Mouse (Mus musculus): ENCODE measurements around the gene Rgs10.

Rgs10 gene

DNA sequence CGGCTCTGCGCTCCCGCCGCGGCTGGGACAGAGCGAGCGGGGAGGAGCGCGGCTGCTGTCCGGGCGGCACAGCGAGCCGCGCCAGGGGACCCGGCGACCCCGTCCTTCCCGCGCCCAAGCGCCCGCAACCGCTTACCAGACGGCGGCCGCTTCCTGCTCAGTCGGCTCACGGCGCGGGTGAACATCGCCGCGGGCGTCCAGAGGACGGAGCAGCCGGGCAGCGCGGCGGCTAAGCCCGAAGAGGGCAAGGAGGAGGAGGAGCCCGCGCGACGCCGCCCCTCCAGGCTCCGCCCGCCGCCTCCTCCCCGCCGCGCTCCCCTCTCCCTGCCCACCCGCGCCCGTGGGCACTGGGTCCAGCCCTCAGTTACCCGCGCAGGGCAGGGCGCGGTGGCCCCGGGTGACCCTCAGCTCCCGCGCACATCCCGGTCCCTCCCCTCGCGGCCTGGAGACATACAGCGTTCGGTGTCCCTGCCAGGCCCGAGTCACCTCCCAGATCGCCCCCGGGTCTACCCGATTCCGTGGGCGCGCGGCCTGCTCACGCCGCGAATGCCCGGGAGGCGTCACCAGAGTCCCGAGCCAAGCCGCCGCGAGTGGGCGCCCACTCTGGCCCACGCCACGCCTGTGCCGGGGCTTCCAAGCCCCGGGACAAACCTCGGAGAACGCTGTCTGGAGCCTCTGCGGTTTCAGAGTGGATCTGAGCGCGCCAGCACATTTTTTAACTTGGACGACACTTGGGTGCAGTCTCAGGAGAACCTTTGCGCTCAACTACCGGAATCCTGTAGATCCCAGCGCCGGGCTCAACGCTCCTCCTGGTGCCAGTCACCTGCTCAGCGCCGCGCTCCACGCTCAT is at the start of gene Rgs10:
Rgs10 (minus strand) TSS at position 829 of the 850 bp plus-strand sequence.
- peak; percentile 58 for DNase-seq (ENCODE audit: low spot score)

DNA sequence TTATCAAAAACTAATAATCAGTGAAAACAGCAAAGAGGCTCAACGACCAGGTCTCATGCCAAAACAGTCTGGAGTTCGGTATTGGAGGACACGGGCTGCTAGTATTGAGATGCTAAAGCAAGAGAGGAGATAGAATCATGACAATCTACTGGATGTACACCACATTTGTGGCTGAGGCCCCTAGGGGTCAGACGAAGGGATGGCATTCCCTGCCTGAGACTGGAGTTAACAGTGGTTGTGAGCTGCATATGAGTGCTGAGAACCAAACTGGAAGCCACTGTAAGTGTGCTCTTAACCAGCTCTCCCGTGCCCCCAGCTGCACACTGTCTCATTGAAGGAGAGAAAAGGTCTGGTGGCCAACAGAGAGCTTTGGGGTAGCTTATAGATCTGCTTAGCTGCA is 43.8 kb upstream of the Rgs10 start:
- DNase-seq (ENCODE audit: low spot score): no peak

DNA sequence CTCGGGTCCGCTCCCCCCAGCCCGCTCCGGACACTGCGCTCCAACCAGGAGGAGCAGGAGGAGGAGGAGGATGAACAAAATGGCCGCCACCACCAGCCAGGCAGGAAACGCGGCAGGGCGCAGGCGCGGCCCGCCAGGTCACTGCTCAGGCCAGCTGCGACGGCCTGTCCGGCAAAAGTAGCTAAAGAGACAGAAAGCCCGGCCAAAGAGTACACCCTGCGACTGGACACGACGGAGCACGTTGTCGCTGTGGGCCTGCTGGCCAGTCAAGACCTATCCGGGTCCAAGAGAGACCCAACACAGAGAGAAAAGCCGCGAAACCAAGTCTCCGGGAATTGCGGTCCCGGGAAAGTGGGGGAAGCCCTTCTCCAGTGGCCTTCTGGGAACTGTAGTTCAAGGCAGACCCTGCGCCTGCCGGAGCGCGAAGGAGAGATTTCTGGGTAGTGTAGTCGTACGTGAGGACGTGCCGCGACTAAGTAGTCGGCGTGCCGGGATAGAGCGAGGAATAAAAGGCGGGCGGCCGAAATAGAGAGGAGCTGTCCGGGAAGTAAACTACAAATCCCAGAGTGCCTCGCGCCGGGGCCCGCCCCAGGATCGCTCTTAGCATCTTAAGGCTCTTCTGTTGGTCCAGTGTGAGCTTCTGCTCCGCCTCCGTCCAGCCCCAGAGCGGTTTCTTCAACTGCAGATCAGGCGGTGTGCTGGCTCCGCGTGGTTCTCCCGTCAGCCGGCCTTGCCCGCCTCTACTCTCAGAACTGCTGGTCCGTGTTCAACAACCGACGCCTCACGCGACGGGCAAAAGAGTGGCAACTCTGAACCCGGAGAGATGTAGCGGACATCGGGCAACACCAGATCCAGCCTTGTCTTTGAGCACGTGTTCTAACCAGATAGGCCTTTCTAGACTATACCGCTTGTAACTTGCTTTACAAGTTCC is 43.0 kb upstream of the Rgs10 start, which contains the start of gene Tial1:
Tial1 (minus strand) TSS at position 433 of the 931 bp plus-strand sequence.
- DNase-seq (ENCODE audit: low spot score): peak; percentile 98

DNA sequence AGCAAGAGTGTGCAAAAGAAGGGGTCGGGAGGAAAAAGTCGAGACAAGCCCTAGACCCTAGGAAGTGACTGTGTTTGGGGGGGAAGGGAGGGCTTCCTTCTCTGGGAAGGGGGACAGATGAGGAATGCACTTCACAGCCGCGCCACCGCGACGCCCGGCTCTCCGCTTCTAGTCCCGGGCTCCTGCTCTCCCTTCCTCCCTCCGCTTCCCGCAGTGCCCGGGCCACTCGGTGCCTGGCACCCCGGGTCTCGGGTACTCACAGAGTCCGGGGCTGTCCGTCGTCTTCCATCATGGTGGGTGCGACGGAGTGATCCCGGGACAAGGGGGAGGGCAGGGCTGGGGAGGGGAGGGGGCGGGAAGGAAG is 42.3 kb upstream of the Rgs10 start:
- DNase-seq (ENCODE audit: low spot score): no peak

DNA sequence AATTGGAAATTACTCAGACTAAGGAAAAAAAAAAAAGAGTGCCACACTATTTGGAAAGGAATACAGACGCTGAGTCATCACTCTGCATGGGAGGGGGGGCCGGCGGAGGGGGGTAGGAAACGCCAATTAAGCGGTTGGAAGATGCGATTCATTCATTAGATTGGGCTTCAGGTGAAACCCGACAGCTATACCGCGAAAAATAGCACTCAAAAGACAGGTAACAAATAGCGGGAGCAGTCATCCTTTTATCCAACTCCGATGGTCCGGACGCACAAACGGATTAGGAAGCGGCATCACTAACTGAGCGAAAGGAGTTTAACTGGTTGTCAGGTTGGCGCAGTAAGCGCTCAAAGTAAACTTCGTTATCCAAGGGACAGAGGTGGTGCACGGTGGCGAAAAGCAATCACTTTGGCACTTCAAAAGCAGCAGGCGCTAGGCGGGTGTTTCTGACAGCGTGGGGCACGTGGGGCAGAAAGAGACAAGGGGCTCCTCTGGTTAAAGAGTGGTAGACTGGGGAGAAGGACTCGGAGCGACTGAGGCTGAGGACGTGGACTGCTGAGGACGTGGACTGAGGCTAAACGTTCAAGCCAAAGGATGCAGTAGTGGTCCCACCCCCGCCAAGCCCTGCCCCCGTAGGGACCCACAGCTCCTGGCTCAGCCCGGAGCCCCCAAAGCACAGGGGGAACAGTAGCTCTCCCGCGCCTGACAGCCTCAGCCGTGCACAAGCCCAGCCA is 41.7 kb upstream of the Rgs10 start:
- DNase-seq (ENCODE audit: low spot score): peak; percentile 21

DNA sequence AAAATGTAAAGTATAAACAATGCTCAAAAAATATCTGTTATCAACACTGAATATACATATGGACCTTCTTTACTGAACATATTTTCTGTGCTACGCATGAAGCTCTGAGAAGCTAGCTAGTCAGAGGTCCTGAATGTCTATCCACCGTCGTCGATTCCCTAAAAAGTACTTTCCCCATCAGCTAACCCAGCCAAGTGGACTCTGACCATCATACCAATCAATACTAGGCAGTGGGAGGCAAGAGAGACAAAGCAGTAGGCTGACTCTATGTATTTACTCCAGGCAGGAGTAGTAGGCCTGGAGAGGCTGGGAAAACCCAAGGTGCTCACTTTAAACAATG is 41.2 kb upstream of the Rgs10 start:
- DNase-seq (ENCODE audit: low spot score): no peak

DNA sequence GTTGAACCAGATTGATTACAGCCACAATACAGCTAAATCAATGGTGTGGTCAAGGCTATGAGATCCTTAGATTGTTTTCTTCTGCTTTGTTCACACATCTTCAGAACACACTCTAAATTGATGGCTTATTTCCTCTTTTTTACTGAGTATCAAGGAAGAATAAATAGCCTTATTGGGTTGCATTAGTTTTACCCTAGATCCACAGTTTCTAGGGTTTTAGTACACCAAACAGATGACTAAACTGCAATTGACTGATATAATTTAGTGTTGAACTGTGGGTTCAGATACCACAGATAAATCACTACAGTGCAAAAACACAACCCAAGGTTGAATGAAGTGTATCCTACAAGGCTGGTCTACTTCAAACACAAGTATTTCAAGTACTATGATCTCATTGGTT is 39.5 kb upstream of the Rgs10 start:
- DNase-seq (ENCODE audit: low spot score): no peak

DNA sequence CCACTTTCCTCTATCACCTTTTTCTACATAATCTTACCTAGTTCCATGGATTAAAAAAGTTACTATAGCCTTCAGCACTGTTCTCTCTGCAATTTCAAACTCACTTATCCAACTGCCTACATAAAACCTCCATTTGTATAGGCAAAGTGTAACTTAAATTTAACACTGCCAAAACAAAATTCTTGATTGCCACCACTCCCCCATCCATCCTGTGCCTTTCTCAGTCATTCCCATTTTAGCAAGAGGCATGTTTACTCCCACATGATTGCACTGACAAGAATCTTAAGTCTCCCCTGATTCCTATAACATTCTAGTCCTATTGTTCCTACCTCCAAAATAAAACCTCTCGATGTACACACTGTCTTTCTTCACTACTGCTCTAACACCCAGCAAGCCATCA is 34.2 kb upstream of the Rgs10 start:
- DNase-seq (ENCODE audit: low spot score): no peak

DNA sequence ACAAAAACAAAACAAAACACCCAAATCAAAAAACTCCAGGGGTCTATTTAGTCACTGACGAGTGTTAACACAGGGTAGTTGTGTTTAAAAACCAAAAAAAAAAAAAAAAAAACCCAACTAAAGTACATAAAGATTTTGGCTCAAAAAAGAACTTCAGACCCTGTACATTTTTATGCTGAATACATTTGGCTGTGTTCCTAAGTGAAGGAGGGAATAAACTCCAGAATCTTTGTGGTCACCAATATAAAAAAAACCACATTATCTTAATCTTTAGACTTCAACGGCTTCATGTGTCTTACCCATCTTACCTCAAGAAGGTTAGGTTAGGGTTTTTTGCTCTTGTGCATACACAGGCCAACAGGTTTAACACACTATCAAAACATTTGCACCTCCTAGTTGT is 22.0 kb upstream of the Rgs10 start:
- no peak for DNase-seq (ENCODE audit: low spot score)

DNA sequence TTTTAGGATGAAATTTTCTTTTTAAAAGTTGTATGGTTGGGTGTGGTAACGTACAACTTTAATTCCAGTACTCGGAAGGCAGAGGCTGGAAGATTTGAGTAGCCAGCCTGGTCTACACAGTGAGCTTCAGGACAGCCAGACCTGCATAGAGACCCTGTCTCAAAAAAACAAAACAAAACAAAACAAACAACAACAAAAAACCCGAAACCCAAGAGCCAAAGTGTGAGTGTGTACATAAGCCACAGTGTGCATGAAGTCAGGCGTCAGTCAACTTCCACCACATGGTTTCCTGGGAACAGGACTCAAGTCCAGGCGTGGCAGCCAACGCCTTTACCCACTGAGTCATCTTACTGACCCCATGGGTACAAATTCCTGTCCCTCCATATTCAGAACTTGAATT is 20.7 kb upstream of the Rgs10 start:
- no peak for DNase-seq (ENCODE audit: low spot score)

DNA sequence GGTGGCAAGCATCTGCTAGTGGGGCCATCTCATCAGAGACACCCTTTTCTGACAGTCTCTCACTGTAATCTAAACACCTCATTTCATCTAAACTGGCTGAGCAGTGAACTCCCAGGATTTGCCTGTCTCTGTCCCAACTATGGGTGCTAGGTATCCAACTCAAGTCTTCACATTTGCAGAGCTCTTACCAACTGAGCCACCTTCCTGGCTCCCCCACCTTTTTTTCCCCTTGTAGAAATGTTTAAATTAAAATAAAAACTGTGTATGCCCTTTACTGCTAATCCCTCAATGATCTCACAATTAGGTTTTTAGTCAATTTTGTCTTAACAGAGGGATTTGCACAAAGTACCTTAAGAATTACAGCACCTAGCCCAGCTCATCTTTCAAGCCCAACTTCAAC is 19.6 kb upstream of the Rgs10 start:
- no peak for DNase-seq (ENCODE audit: low spot score)

DNA sequence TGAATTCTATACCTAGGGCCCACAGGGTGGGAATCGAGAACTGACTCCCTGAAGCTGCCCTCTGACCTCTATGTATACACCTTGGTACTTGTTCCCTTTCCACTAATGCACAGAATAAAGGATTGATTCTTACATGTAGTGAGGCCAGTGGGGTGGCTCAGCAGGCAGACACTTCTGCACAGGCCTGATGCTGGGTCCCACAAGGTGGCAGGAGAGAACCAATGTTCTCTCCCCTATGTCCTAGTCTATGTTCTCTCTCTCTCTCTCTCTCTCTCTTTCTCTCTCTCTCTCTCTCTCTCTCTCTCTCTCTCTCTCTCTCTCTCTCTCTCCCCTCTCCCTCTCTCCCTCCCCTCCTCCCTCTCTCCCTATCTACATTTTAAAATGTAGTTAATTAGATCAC is 14.7 kb upstream of the Rgs10 start:
- DNase-seq (ENCODE audit: low spot score): no peak

DNA sequence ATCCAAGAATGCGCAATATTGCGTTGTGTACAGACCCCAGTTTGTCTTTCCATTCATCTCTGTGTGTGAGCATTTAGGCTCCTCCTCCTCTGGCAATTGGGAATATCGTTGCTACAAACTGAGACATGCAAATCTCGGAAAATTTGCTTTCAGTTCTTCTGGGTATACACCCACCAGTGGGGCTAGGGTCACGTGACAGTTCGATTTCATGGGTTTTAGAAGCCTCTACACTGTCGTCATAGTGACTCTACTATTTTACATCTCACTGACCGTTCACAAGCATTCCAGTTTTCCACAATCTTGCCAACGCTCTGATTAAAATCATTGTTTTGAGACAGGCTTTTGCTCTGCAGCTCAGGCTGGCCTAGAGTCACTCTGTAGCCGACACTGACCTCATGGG is 14.0 kb upstream of the Rgs10 start:
- no peak for DNase-seq (ENCODE audit: low spot score)

DNA sequence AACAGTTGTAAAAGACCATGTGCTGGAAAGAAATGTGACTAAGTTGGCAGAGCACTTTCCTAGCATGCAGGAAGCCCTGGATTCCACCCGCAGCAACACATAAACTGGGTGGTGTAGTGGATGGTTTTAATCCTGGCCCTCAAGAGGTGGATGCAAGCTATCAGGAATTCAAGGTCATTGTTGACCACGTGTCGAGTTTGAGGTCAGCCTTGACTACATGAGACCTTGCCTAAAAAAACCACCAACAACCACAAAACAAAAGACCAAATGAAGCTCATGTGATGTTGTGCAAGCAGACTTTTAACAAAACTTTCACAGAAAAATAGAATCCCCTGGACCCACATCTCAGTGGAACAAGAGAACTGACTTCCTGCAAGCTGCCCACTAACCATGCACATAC is 3.9 kb upstream of the Rgs10 start:
- DNase-seq (ENCODE audit: low spot score): no peak

DNA sequence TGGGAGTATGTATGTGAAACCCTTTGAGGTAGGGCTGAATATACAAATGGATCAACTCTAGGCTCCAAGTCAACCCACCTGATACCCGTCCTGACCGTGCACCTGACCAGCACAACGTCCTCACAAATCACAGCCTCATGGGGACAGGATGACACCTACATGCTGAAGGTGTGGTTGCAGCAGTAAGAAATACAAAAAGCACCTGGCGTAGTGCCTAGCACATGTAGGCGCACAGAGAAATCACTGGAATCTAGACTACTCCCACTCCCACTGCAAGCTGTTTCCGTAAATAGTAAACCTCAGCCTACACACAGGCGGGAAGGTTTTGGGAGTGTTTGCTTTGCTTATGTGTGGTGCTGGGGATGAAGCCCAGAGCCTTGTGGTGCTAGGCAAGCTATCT is 3.1 kb upstream of the Rgs10 start:
- DNase-seq (ENCODE audit: low spot score): no peak

DNA sequence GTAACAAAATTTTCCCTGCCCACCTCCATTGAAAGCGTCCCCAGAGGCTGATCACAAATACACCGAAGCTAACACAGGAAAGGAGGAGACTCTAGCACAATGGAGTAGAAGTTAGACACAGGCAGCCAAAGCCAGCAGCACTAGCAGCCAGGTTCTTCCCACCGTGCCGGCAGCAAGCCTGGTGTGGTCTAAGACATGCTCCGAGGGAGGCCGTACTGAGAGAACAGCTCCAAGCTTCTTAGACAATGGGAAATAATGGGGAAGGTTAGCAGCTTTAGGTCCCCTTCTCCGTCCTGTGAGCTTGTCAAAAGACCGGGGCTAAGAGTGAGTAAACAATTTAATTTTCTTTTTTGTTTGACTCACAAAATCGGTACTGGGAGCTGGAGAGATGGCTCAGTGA is 1.1 kb upstream of the Rgs10 start:
- DNase-seq (ENCODE audit: low spot score): no peak

DNA sequence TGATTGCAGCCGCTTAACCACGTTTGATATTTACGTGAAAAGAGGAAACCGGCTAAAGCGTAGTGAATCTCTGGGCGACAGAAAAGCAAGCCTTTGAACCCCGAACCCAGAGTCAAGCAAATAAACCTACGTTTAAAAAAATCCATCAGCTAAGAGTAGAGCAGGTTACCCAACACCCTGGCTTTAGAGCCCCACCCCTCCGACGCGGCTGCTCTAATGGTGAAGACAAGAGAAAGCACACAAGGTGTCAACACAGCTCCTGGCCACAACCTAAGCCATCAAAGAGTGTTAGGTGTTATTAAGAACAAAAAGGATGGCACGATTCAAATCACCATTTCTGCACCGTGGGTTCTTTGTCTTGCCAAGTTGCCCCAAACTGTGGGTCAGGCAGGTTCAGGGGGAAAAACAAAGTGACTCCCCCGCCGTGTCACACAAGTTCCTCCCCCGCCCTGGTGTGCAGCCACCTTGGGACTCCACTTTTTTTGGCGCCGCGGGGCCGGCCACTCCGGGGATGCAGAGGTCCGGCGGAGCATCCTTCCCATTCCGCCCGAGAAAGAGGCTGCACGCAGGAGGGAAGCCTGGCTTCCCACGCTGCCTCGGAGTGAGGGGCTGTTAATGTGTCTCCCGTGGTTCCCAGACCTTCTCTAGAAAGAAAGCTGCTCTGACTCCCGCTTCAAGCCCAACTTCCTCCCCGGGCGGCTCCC is 1.2 kb downstream of the Rgs10 start:
- no peak for DNase-seq (ENCODE audit: low spot score)

DNA sequence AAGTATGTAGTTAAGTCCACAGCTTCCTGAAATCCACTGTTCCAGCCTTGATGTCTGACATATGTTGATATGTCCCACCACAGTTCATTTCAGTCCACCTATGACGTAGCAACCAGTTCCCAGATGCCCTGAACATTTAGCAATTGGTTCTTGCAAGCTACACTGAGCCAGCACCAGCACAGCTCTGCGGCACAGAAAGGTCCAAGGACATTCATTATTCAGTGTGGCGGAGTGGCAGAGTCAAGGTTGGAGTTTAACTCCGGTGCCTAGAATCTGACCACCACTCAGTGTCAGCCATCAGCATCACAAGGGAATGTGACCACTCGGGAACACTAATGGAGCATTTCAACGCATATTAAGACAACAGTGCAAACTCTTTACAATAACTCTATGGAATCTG is 1.9 kb downstream of the Rgs10 start:
- no peak for DNase-seq (ENCODE audit: low spot score)

DNA sequence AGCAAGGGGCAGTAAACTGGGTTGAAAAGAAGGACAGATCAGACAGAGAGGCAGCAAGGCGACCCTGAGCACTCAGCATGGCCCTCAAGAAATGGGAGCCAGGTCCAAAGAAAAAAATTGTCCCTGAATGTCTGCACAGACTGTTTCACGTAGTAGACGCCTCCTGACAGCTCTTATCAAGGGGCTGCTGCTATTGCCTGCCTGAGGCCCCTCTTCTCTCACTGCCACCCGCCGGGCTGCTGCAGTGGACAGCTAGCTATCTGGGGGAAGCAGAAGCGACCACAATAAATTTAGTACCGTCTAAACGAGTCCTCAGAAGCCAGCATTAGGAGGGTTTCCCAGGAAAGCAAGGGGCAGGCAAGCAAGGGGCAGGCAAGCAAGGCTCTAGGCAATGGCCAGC is 4.1 kb downstream of the Rgs10 start:
- no peak for DNase-seq (ENCODE audit: low spot score)

DNA sequence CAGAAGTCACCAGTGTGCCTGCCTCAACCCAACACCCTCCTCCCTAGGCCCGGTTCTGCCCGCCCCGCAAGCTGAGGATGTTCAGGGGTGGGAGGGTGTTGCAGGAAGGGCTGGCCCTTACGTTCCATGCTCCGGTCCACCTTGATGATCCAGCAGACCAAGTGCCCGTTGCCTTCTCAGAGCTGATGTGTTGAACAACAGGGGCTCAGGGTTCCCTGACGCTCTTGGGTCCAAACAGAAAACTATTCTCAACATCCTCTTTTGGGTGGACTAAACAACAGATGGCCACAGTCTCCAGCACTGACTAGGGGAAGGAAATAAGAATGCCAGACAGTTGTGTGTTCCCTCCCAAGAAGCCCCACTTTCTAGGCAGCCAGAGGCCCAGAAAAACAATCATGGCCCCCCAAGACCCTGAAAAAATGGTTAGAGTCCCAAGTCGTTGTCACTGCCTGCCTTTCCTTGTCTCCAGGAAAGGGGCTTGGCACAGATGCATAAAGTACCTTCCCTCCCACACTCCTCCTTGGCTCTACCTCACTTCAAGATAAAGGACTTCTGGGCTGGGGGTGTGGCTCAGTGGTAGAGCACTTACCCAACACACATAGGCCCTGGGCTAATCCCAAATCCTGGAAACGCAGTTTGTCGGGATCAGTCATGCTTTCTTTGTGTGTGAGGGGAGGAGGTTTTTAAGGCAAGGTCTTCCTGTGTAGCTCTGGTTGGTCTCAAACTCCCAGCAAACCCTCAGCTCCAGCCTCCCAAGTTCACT is 6.3 kb downstream of the Rgs10 start:
- DNase-seq (ENCODE audit: low spot score): no peak

DNA sequence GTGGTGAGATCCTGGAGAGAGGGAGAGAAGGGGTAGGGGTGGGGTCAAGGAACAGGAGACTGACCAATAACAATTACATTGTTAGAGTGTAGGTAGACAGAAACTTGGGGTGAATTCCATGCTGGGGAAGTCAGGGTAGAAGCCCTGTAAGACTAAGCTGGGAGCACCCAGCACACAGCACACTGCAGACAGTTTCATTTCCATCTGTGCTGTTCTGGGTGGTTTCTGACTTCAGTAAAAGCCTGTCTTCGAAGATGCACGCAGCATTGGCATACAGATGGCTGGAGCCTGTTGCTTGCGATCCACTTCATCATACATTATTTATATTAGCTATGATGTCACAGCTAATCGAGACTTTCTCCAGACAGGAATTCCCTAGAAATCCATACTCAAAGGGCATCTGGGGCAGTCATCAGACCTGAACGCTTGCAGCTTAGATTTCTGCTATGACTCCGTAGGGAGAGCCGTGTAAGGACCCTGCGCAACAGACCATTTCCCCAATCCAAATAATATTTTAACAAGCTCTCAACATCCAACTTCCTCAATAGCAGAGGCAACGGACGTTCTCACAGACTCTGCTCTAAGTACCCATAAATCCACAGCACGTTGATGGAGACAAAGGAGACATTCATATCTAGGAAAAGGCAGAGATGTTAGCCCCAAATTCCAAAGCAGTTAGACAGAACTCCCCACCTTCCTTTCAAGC is 7.7 kb downstream of the Rgs10 start:
- no peak for DNase-seq (ENCODE audit: low spot score)

Measured in urinary bladder, postnatal 14 days (tissue).